Mouse (Mus musculus): Measurements from ENCODE around the gene Naa15. TPM values are rescaled to one million over a fixed set of nuclear protein-coding genes. Genes with fewer than 3 reads are reported as not detected.

The Naa15 gene
- total RNA-seq, 2 experiments from 2014 or later = 56.8 to 63.5 TPM

DNA sequence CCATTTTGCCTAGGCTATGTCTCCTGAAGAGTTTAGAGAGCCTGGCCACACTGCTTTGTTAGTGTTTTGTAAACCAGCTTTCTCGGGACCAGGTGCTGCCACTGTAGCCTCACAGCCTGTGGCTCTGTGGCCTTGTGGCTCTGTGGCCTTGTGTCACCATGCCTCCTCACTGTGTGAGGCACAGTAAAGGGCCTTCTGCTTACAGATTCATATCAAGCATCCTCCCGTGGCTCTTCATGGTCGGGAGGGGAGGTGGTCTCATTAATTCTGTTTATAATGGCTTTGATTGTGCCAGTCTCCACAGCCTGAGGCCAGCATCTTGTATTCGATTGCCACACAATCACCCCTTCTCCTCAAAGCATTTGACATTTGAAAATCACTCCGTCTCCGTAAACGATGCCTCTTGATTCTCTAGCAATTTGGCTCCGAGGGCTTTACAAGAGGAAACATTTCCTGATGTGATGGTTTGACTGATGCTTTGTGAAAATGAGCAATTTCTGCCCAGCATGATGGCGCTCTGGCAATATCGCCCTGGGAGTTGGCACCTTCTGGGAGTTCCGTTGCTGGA, 89.5 kb downstream of the Naa15 start:
- no peak for DNase-seq (ENCODE audit: low spot score in 2 of 2)

DNA sequence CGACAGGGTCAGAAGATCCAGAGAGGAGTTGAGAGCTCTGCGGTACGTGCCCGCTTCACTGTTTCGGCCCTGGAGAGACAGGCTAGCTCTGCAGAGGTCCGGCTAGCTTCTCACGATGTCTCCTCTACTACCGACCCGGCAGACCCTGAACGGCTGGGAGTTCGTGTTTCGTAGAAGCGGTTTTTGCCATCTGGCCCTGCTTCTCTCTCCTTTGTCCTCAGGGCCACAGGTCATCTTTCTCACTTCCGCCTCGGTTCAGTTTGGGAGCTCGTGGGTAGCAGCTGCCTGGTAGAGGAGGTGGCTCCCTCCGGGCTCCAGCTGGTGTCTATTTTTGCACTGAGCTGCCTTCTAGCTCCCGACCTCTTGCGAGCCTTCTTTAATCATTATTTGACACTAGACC, 90.5 kb downstream of the Naa15 start:
- DNase-seq (ENCODE audit: low spot score in 2 of 2) = no peak

DNA sequence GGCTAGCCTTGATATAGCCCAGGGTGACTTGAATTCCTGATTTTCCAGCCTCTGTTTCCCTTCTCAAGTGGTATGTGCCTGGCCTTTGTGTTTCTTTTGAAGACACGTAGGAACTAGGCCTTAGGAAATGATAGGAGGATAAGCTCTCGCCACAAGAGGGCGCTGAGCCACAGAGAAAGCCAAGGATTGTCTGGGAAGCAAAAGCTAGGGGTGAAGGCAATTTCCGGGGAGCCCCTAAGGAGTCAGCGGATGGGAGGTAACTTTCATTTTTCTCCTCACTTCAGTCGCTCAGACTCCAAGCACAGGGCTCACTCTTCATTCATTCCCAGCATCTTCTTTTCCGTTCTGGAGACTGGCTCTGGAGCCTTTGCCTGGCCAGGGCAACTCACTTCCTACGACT, 96.0 kb downstream of the Naa15 start:
- peak; percentile 34 to 56 for DNase-seq (ENCODE audit: low spot score in 2 of 2)

DNA sequence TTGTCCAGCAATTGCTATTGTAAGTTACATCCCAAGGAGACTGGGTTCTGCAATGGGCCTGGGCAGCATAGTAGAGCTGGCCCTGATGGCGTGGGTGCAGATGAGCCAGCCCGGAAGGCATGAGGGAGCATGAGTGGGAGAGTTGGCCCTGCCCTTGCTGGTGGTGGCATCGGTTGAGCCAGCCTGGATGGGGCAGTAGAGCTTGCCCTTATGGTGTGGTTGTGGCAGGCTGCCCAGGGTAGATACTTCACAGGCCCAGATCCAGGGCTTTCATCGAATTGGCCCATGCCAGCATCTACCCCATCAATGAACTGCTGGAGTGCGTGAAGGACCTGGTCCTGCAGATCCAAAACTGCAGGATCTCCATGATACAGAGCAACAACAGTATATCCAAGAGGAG, 97.0 kb downstream of the Naa15 start:
- DNase-seq (ENCODE audit: low spot score in 2 of 2) = no peak

DNA sequence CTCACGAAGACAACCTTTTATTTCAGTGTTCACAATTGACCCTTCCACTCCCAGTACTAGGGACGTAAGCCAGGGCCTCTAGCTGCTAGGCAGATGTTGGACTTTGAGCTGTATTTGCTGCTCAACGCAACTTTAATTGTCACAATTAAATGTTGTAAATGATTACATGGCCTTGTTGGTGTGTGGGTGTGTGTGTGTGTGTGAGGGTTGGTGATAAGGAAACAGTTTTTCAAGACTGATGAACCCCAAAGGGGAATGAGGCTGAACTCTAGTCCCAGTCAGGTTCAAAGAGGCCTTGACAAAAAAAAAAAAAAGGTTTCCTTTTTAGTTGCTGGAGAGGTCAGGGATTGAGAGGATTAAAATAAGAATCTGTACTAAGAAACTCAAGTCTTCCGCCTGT, 102.5 kb downstream of the Naa15 start:
- DNase-seq (ENCODE audit: low spot score in 2 of 2) = no peak

DNA sequence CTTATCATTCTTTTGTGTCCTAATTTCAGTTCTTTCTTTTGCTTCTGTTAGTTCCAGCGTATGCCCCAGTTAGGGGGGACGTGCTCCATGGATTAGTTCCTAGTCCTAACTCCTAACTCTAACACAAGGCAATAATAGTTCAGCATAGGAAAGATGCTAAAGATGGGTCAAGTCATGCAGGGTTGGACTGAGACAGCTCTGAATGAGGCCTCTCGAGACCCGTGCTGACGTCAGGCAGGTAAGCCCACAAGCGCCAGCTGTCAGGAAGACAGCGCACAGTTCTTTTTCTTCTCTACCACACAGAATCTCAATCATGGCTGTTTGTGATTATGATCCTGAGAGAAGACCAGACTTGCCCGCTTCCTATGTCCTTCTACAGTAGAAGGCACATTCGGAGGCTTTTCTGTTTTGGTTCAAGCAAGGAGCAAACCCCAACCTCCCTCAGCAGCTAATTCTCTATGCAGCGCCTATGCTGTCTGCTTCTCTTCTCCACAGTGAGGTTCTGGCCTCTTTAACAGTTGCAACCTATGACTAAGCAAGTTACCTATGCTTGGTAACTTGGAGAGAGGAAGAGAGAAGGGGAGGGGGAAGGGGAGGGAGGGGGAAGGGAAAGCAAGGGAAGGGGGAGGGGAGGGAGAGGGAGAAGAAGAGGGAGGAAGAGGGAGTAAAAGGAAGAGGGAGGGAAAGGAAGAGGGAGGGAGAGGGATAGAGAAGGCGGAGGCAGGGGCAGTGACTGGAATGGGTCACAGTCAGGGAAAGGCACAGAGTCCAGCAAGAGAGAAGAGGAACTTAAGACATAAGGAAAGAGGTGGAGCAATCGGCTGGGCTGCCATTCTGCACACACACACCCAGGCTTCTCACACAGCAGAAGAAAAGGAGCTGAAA, 103.2 kb downstream of the Naa15 start:
- no peak for DNase-seq (ENCODE audit: low spot score in 2 of 2)

DNA sequence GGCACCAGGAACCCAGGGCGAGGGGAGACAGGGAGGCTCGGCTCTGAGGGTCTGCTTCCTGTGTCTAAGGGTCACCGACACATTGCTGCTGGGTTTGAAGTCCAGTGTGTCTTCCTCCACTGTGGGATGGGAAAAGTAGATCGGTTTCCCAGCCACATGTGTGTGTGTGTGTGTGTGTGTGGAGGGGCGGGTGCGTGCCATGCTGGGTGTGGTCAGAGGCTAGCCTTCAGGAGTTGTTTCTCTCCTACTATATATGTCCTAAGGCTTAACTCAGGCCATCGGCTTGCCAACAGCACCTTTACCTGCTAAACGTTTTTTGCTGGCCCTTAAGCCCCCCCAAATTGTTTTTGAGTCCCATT, 103.8 kb downstream of the Naa15 start:
- no peak for DNase-seq (ENCODE audit: low spot score in 2 of 2)

DNA sequence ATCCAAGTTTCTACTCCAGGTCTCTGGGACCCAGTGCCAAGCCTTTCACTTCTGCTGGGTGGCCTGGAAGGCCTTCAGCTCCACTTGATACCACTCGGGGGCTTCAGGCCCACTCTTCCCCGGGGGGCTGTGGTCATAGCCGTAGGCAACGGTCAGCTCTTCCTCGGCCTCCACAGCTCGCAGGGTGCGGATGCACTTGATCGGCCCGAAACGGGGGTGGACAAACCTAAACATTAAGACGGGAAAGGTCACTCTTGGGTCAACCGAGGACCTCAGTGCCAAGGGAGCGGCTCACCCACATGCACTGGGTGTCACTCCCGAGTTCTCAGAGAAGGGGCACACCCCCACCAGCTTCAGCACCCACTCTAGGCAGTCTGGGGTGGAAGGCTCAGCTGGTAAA, 106.3 kb downstream of the Naa15 start:
- no peak for DNase-seq (ENCODE audit: low spot score in 2 of 2)

DNA sequence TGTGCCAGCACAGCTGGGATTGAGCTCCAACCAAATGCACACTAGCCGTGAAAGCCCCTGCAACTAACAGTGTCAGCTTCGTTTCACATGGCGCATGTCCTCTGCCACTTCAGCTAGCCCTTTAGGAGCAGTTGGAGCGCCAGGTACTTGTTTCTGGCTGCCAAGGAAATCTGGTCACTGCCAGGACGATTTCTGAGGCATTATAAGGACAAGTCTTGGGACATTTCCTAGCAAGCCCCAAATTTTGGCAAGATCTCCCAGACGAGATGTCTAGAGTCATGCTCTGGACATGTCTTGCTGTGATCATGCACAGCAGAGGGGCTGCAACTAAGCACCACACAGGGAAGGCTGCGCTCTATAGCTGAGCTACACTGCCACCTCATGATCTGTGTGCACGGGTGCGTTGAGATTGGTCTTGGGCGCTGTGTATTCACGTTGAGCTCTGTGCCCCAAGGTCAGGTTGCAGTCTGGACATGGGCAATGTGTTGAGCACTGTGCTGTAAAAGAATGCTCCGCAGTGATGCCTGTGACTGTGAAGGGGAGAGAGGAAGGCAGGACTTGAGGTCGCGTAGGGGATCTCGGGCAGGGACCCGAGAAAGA, 110.3 kb downstream of the Naa15 start:
- no peak for DNase-seq (ENCODE audit: low spot score in 2 of 2)

Other genes with a start within 250 kb of the Naa15 start
- 10 to 100 TPM; 15.1 to 17.9 TPM for gene Noct, start 190.7 kb upstream of the Naa15 start, total RNA-seq (2021)
- gene Elf2, start 74.5 kb upstream of the Naa15 start, total RNA-seq (2021) = 100 to 1,000 TPM; 122 to 124 TPM
- gene Mgarp, start 18.4 kb upstream of the Naa15 start, total RNA-seq (2021) = 100 to 1,000 TPM; 477 to 530 TPM
- gene Ndufc1, start 6.2 kb upstream of the Naa15 start, total RNA-seq (2021) = 100 to 1,000 TPM; 492 to 529 TPM
- gene Rab33b, start 68.8 kb downstream of the Naa15 start, total RNA-seq (2021) = 10 to 100 TPM; 18.3 to 19.9 TPM
- gene Setd7, start 145.7 kb downstream of the Naa15 start, total RNA-seq (2021) = 10 to 100 TPM; 28.6 to 30.7 TPM
- 10 to 100 TPM; 63.7 to 69.5 TPM for gene Mgst2, start 245.2 kb downstream of the Naa15 start, total RNA-seq (2021)